Mouse (Mus musculus): Measurements from ENCODE around the gene BC030499. TPM values are rescaled to one million over a fixed set of nuclear protein-coding genes. Genes with fewer than 3 reads are reported as not detected.

The BC030499 gene
- total RNA-seq, 2 experiments from 2014 or later = 0.37 to 0.49 TPM

Other genes with a start within 250 kb of the BC030499 start
- gene Eral1, start 210.5 kb upstream of the BC030499 start, total RNA-seq (2021) = 10 to 100 TPM; 28.9 to 29.3 TPM
- gene Fam222b, start 196.2 kb upstream of the BC030499 start, total RNA-seq (2021) = 10 to 100 TPM; 11.7 to 12.5 TPM
- gene Traf4, start 125.3 kb upstream of the BC030499 start, total RNA-seq (2021) = 1 to 10 TPM; 3.2 to 4.6 TPM
- 1 to 10 TPM; 1.7 to 2.6 TPM for gene Nek8, start 114.2 kb upstream of the BC030499 start, total RNA-seq (2021)
- 10 to 100 TPM in 1 of 2 experiments, 1 to 10 TPM in 1; 3.2 to 10.6 TPM for gene Tlcd1, start 114.1 kb upstream of the BC030499 start, total RNA-seq (2021)
- gene Rpl23a, start 107.3 kb upstream of the BC030499 start, total RNA-seq (2021) = 100 to 1,000 TPM; 866 to 935 TPM
- 10 to 100 TPM in 1 of 2 experiments, 1 to 10 TPM in 1; 6.4 to 11.4 TPM for gene Rab34, start 102.4 kb upstream of the BC030499 start, total RNA-seq (2021)
- gene Proca1, start 97.4 kb upstream of the BC030499 start, total RNA-seq (2021) = 1 to 10 TPM in 1 of 2 experiments, under 1 TPM in 1; 0.89 to 1.6 TPM
- 10 to 100 TPM; 52.7 to 55.7 TPM for gene Sdf2, start 45.1 kb upstream of the BC030499 start, total RNA-seq (2021)
- 10 to 100 TPM; 28.4 to 29.7 TPM for gene Supt6, start 44.9 kb upstream of the BC030499 start, total RNA-seq (2021)
- gene 2610507B11Rik, start 29.1 kb upstream of the BC030499 start, total RNA-seq (2021) = 100 to 1,000 TPM; 203 to 219 TPM
- gene Spag5, start 10.7 kb downstream of the BC030499 start, total RNA-seq (2021) = under 1 TPM; 0.28 to 0.35 TPM
- gene Aldoc, start 32.1 kb downstream of the BC030499 start, total RNA-seq (2021) = 1 to 10 TPM in 1 of 2 experiments, under 1 TPM in 1; 0.97 to 1.2 TPM
- 10 to 100 TPM; 24.6 to 26.7 TPM for gene Pigs, start 37.6 kb downstream of the BC030499 start, total RNA-seq (2021)
- gene Unc119, start 52.6 kb downstream of the BC030499 start, total RNA-seq (2021) = 1 to 10 TPM; 5.2 to 5.8 TPM
- not detected for gene Foxn1, start 95.7 kb downstream of the BC030499 start, total RNA-seq (2021)
- gene Slc13a2, start 131.4 kb downstream of the BC030499 start, total RNA-seq (2021) = not detected
- gene Slc46a1, start 174.9 kb downstream of the BC030499 start, total RNA-seq (2021) = 1 to 10 TPM; 2.5 to 2.7 TPM
- under 1 TPM; 0.45 to 0.59 TPM for gene Sarm1, start 206.9 kb downstream of the BC030499 start, total RNA-seq (2021)
- gene Vtn, start 208.2 kb downstream of the BC030499 start, total RNA-seq (2021) = 10 to 100 TPM; 15.2 to 18.5 TPM
- not detected for gene Sebox, start 212.6 kb downstream of the BC030499 start, total RNA-seq (2021)
- 10 to 100 TPM; 10.4 to 12.2 TPM for gene Tmem199, start 221.3 kb downstream of the BC030499 start, total RNA-seq (2021)
- 100 to 1,000 TPM; 150 to 158 TPM for gene Poldip2, start 221.4 kb downstream of the BC030499 start, total RNA-seq (2021)
- 10 to 100 TPM; 37.6 to 43.3 TPM for gene Tnfaip1, start 245.5 kb downstream of the BC030499 start, total RNA-seq (2021)
- 10 to 100 TPM; 31.9 to 32.6 TPM for gene Ift20, start 245.5 kb downstream of the BC030499 start, total RNA-seq (2021)

Data from heart, adult 18-20 months (tissue).